Mouse (Mus musculus): ENCODE results near the gene 4930518I15Rik. TPM values are rescaled to one million over a fixed set of nuclear protein-coding genes. Genes with fewer than 3 reads are reported as not detected.

4930518I15Rik gene
- polyA plus RNA-seq, 1 experiment, result 1.1 TPM

DNA sequence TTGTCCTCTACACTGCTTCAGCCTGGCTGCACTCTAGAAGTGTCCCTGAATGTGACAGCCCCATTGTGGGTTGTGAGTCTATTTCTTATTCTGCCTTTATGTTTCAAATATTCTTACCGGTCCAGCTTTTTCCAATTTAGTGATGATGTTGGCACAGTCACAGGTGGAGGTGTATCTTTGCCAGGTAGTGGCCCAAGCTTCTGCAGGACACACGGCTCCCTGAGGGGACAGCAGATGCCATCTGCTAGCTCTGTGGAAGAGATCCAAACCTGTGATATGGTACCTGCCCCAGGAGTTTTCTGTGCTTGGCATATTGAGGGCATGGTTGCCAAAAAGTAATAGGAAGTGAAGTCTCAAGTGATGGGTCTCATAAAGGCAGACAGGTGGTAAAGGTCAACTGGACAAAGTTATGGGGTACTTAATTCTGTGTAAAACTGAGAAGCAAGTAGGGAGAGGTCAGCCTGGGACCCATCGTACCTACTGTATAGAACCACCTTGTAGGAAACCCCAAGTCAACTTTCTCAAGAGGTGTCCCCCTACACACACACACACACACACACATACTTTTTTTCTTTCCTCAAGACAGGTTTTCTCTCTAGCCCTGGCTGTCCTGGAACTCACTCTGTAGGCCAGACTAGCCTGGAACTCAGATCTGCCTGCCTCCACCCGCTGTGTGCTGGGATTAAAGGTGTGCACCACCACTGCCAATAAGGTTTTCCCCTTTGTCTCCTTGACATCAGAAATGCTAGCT is 17.2 kb upstream of the 4930518I15Rik start:
- no peak overlapping the region for H3K4me3 ChIP-seq (ENCODE audit: control insufficient read depth, low read depth, low read length)
- no peaks in the 10 kb centered on the region; the same call in 1 of the 2 replicates for H3K4me1 ChIP-seq (ENCODE audit: control insufficient read depth, insufficient read depth, low read length)
- TF ChIP-seq CTCF (IDR thresholded peaks at IDR 0.05; ENCODE audit: control insufficient read depth, insufficient read depth, insufficient replicate concordance, low read depth, low read length) (no peak), POLR2A (IDR thresholded peaks at IDR 0.05; ENCODE audit: control insufficient read depth, low read depth, low read length) (no peak)
- H3K27ac ChIP-seq (ENCODE audit: control insufficient read depth, insufficient read depth, low read depth, low read length), result no peak overlapping the region
- peaks cover 5% of the 10 kb centered on the region for H3K36me3 ChIP-seq (ENCODE audit: control insufficient read depth, insufficient read depth, low read length)
- H3K27me3 ChIP-seq (ENCODE audit: control insufficient read depth, insufficient read depth, low read length), result no peaks in the 10 kb centered on the region

DNA sequence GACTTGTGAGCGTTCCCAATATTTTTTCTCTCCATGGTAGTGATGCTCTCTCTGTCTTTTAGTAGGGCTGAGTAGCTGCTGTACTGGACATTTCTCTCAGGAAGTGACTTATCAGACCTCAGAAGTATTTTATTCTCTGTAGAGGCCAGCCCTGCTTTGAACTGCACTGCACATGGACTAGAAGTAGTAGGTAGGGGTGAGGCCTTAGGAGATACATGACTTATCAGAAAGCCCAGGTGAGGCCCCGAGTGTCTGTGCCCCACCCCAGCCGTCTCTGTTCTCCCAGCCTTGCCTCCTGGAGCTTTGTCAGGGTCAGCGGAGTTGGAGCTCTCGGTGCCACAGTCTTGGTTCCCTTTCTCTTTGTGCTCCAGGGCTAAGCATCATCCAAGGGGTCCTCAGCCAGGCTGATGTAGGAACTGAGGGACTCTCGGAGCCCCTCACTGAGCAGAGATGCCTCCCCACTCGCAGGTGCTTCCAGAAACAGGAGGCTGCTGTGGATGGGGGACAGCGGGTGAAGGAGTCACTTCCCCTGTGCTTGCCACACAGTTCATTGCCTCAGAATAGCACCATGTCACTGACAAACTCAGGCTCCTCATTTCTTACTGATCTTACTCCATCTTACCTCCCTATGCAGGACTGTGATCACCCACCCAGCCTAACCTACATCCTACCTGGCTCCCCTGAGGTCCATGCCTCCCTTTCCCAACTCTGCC is 16.5 kb upstream of the 4930518I15Rik start:
- Histone ChIP-seq H3K36me3 (ENCODE audit: control insufficient read depth, insufficient read depth, low read length) (peaks cover 5% of the 10 kb centered on the region), H3K27ac (ENCODE audit: control insufficient read depth, insufficient read depth, low read depth, low read length) (no peak overlapping the region), H3K27me3 (ENCODE audit: control insufficient read depth, insufficient read depth, low read length) (no peaks in the 10 kb centered on the region), H3K4me3 (ENCODE audit: control insufficient read depth, low read depth, low read length) (no peak overlapping the region), H3K4me1 (ENCODE audit: control insufficient read depth, insufficient read depth, low read length) (no peaks in the 10 kb centered on the region; the same call in 1 of the 2 replicates)
- TF ChIP-seq CTCF (IDR thresholded peaks at IDR 0.05; ENCODE audit: control insufficient read depth, insufficient read depth, insufficient replicate concordance, low read depth, low read length) (no peak), POLR2A (IDR thresholded peaks at IDR 0.05; ENCODE audit: control insufficient read depth, low read depth, low read length) (no peak)

DNA sequence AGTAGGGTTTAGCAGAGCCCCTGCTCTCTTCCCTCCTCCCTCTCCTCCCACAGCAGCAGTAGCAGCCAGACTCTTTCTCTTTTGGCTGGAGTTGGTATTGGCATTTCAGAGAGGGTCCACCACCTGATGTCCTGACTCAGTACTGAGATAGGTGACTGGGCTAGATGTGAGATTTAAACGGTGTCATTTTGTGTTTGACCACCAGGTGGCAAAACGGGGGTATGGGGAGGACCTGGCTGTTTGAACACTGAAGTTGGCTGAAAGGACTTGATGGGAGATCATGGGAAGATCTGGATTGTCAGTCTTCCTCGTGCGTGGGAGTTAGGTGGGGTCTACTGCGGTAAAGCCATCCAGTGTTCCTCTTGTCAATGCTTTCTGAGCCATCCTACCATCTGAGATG is 15.9 kb upstream of the 4930518I15Rik start:
- Histone ChIP-seq H3K4me3 (ENCODE audit: control insufficient read depth, low read depth, low read length) (peak overlapping the region; percentile 16; the same call in 1 of the 2 replicates), H3K27ac (ENCODE audit: control insufficient read depth, insufficient read depth, low read depth, low read length) (no peak overlapping the region), H3K4me1 (ENCODE audit: control insufficient read depth, insufficient read depth, low read length) (no peaks in the 10 kb centered on the region; the same call in 1 of the 2 replicates), H3K27me3 (ENCODE audit: control insufficient read depth, insufficient read depth, low read length) (no peaks in the 10 kb centered on the region), H3K36me3 (ENCODE audit: control insufficient read depth, insufficient read depth, low read length) (peaks cover 5% of the 10 kb centered on the region)
- TF ChIP-seq CTCF (IDR thresholded peaks at IDR 0.05; ENCODE audit: control insufficient read depth, insufficient read depth, insufficient replicate concordance, low read depth, low read length), result no peak
- no peak for TF ChIP-seq POLR2A (IDR thresholded peaks at IDR 0.05; ENCODE audit: control insufficient read depth, low read depth, low read length)

DNA sequence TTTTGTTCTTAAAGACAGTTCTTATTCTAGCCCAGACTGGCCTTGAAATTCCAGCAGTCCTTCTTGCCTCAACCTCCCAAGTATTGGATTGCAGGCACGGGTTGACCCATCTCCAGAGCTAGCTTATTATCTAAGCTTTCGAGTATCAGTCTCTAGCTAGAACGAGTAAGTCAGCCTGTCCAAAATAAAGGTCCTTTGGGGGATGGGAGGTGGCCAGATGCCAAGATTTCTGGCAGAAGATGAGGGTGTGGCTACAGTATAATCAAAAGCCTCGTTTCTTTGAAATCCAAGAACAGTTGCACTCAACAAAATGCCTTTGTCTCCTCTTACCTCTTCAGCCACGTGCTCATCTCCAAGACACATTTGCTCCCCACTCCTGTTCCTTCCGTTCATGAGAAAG is 12.8 kb upstream of the 4930518I15Rik start:
- Histone ChIP-seq H3K27me3 (ENCODE audit: control insufficient read depth, insufficient read depth, low read length) (no peaks in the 10 kb centered on the region), H3K36me3 (ENCODE audit: control insufficient read depth, insufficient read depth, low read length) (peaks cover 6% of the 10 kb centered on the region), H3K27ac (ENCODE audit: control insufficient read depth, insufficient read depth, low read depth, low read length) (no peak overlapping the region), H3K4me1 (ENCODE audit: control insufficient read depth, insufficient read depth, low read length) (no peaks in the 10 kb centered on the region; the same call in 1 of the 2 replicates), H3K4me3 (ENCODE audit: control insufficient read depth, low read depth, low read length) (no peak overlapping the region; the same call in 1 of the 2 replicates)
- no peak for TF ChIP-seq CTCF (IDR thresholded peaks at IDR 0.05; ENCODE audit: control insufficient read depth, insufficient read depth, insufficient replicate concordance, low read depth, low read length)
- no peak for TF ChIP-seq POLR2A (IDR thresholded peaks at IDR 0.05; ENCODE audit: control insufficient read depth, low read depth, low read length)

DNA sequence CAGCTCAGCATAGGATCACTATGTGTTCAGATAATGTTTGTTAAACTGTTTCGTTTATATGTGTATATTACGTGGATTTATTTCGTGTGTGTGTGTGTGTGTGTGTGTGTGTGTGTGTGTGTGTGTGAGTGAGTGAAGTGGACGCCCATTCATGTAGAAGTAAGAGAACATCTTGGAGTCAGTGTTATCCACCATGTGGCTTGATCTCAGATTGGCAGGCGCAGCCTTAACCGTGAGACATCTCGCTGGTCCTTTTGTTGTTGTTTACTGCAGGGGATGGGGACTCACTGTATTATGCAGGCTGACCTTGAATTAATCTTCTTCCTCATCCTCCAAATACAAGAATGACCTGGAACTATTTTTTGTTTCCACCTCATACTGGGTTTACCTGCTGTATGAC is 11.8 kb upstream of the 4930518I15Rik start:
- H3K27ac ChIP-seq (ENCODE audit: control insufficient read depth, insufficient read depth, low read depth, low read length), result no peak overlapping the region
- no peaks in the 10 kb centered on the region for H3K27me3 ChIP-seq (ENCODE audit: control insufficient read depth, insufficient read depth, low read length)
- H3K4me3 ChIP-seq (ENCODE audit: control insufficient read depth, low read depth, low read length), result no peak overlapping the region
- TF ChIP-seq CTCF (IDR thresholded peaks at IDR 0.05; ENCODE audit: control insufficient read depth, insufficient read depth, insufficient replicate concordance, low read depth, low read length) (no peak), POLR2A (IDR thresholded peaks at IDR 0.05; ENCODE audit: control insufficient read depth, low read depth, low read length) (no peak)
- H3K4me1 ChIP-seq (ENCODE audit: control insufficient read depth, insufficient read depth, low read length), result no peaks in the 10 kb centered on the region; the same call in 1 of the 2 replicates
- H3K36me3 ChIP-seq (ENCODE audit: control insufficient read depth, insufficient read depth, low read length), result peaks cover 10% of the 10 kb centered on the region

DNA sequence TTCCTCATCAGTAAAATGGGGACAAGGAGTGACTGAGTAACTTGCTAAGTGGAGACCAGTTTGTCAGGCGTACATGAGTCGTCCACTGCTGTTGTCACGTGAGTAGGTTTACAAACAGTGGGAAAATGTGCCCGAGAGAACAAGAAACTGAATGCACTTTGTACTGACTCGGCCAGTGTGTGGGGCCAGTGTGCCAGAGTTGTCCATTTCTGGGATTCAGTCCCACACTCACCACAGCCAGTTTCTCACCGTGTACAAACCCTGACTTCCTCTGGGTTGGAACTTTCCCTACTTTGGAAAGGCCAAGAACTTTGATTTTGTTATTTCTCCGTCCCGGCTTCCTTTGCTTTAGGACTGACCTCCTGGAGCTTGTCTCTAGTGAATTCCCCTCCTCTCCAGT is 11.2 kb upstream of the 4930518I15Rik start:
- Histone ChIP-seq H3K4me1 (ENCODE audit: control insufficient read depth, insufficient read depth, low read length) (peaks cover 4% of the 10 kb centered on the region), H3K27me3 (ENCODE audit: control insufficient read depth, insufficient read depth, low read length) (no peaks in the 10 kb centered on the region), H3K27ac (ENCODE audit: control insufficient read depth, insufficient read depth, low read depth, low read length) (no peak overlapping the region), H3K36me3 (ENCODE audit: control insufficient read depth, insufficient read depth, low read length) (peaks cover 10% of the 10 kb centered on the region), H3K4me3 (ENCODE audit: control insufficient read depth, low read depth, low read length) (no peak overlapping the region)
- no peak for TF ChIP-seq POLR2A (IDR thresholded peaks at IDR 0.05; ENCODE audit: control insufficient read depth, low read depth, low read length)
- TF ChIP-seq CTCF (IDR thresholded peaks at IDR 0.05; ENCODE audit: control insufficient read depth, insufficient read depth, insufficient replicate concordance, low read depth, low read length), result no peak

DNA sequence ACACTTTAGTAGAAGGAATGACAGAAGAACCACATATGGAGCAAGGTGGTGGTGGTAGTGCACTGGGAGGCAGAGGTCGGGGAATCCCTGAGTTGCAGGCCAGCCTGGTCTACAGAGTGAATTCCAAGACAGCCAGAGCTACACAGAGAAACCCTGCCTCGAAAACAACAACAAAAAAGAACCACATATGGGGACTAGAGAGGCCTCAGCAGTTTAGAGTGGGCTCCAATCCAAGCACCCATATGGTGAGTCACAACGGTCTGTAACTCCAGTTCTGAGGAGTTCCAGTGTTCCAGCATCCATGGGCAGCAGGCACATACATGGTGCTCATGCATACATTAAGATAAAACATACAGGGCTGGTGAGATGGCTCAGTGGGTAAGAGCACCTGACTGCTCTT is 6.7 kb upstream of the 4930518I15Rik start:
- Histone ChIP-seq H3K4me1 (ENCODE audit: control insufficient read depth, insufficient read depth, low read length) (peaks cover 10% of the 10 kb centered on the region), H3K27me3 (ENCODE audit: control insufficient read depth, insufficient read depth, low read length) (no peaks in the 10 kb centered on the region), H3K36me3 (ENCODE audit: control insufficient read depth, insufficient read depth, low read length) (peaks cover 5% of the 10 kb centered on the region), H3K4me3 (ENCODE audit: control insufficient read depth, low read depth, low read length) (no peak overlapping the region), H3K27ac (ENCODE audit: control insufficient read depth, insufficient read depth, low read depth, low read length) (no peak overlapping the region)
- TF ChIP-seq POLR2A (IDR thresholded peaks at IDR 0.05; ENCODE audit: control insufficient read depth, low read depth, low read length), result no peak

All from testis, adult 2 months (tissue).